Mouse (Mus musculus) T-helper 2 cell (primary cell): Measurements from ENCODE around the gene Rxra.

Experiments used
- in situ Hi-C: fragments of 300-600 bp; cut with MboI, MseI; formaldehyde crosslinking; loops from one replicate; pipeline ENCODE4 v1.15.1; 2025; ENCODE audit warnings: high pct_unique_total_duplicates

Gene Rxra

DNA sequence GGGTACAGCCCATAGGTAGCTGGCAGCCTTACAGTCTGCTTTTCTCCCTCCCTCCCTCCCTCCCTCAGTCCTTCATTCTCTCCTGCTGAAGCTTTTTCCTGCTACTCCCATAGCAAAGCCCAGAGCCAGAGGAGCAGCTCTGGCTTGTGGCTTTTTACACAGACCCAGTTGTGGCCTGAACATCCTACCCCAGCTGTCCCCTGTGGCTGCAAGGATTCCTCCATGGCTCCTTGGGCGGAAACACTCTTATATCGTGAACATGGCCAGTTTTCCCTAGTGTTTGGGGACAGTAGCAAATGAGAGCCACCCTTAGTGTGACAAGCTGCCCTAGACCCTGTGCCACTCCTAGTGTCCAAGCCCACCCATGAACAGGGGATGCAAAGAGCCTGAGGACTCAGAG lies 58.6 kb downstream of the Rxra start:
- in situ Hi-C loops: loop anchor here (10.0 kb wide), 1 partner anchor 1880 kb away; the partner anchor contains the start of gene Rapgef1

DNA sequence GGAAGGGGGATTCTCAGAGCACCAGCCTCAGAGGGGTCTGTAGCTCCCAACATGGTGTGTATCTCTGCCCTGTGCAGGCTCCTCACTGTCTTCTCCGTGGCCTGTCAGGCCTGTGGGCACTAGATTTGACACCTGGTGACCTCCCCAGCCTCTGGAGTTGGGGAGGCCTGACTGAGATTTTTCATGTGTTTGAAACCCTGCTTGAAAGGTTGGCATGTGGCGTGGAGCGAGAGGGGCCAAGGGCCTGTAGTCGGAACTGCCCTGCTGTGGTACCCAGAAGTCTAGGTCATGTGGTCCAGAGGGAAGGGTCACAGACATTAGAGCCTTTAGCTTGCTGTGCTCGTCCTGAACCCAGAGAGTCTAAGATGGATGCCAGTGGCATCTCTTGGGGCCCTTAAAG lies 60.6 kb downstream of the Rxra start:
- in situ Hi-C loops: loop anchor here (10.0 kb wide), 1 partner anchor 1878 kb away; the partner anchor contains the start of gene Rapgef1

DNA sequence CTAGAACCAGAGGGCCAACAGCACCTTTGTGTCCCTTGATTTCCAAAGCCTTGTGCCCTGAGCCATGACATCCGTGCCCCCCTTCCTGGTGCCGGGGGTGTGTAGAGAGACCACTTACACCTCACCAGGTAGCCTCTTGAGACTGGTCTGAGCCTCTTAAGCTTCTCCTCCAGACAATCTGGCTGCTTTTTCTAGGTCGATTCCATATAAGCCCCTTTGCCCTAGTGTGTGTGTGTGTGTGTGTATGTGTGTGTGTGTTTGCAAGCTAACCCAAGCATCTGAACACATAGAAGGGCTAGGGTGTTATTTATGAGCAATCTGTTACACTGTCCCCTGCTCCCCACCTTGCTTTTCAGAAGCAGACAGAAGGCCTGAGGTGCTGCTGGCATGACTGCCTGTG lies 62.2 kb downstream of the Rxra start:
- in situ Hi-C loops: loop anchor here (10.0 kb wide), 1 partner anchor 1876 kb away; the partner anchor contains the start of gene Rapgef1

DNA sequence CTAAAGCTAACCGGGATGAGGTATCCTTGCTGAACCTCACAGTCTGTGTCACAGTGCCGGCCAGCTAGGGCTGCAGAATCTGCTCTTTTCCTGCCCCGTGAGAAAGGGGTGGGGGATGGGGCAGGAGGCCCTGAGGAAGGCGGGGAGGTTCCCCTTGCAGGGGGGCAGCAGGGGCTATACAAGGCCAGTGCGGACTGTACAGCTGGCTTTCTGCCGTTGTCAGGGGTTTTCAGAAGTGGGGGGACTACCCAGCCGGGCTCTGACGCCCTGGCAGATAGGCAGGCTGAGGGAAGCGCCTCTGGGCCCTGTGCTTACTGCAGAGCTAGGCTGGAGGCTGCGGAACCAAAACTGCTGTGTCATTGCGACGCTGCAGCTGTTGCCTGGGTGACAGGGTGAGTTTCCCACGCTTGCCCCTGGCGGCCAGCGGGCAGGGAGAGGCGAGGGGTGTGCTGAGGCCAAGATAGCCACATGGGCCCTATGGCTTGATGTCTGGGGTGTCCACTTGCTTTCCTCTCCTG lies 63.9 kb downstream of the Rxra start:
- in situ Hi-C loops: no loop called here

DNA sequence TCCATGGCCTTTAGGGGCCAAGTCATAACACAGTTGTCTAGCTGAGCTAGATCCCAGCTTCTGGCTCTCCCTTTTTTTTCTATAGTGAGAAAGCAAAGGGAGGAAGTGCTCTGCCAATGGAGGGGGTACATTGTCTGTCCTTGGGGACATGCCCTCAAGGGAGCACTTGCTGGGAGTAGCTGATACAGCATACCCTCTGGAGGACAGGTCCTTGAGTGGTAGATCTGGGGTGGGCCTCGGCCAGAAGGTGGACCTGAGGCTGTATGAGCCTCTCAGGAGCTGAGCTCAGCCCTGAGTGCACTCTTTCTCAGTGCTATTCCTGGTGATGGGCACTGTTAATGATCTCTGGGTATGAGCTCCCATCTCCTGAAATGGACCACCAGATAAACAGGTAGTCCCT lies 66.9 kb downstream of the Rxra start:
- in situ Hi-C loops: no loop called here

DNA sequence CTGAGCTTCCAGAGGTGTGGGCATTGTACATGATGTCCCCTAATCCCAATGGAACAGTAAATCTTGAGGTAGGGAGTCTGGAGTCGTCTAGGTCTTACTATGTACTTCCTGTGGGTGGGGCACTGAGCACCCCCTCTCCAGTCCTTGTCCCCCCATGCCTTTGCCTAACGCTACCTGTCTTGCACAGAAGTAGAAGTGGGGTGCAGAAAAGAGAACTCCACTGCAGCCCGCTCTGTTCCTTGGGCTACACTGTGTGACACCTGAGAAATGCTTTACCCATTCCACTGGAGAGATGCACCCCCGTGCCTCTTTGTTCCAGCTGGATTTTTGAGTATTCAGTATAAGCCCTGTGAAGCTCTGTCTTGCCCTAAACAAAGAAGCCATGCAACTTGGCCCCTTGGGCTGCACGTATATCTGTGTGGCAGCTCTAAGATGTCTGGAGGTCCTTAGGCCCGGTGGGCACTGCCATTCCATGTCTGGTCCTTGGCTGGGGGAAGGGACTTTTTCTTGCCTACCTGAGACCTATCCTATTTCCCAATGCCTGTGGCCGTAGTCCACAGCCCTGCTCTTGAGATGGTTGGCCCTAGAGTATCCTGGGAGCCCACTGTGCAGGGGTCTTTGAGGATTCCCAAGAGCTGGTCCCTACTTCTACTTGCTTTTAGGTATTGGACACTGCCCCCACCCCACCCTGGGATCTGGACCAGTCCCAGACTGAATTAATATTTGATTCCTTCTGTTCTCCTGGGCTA lies 67.8 kb downstream of the Rxra start:
- in situ Hi-C loops: no loop called here

DNA sequence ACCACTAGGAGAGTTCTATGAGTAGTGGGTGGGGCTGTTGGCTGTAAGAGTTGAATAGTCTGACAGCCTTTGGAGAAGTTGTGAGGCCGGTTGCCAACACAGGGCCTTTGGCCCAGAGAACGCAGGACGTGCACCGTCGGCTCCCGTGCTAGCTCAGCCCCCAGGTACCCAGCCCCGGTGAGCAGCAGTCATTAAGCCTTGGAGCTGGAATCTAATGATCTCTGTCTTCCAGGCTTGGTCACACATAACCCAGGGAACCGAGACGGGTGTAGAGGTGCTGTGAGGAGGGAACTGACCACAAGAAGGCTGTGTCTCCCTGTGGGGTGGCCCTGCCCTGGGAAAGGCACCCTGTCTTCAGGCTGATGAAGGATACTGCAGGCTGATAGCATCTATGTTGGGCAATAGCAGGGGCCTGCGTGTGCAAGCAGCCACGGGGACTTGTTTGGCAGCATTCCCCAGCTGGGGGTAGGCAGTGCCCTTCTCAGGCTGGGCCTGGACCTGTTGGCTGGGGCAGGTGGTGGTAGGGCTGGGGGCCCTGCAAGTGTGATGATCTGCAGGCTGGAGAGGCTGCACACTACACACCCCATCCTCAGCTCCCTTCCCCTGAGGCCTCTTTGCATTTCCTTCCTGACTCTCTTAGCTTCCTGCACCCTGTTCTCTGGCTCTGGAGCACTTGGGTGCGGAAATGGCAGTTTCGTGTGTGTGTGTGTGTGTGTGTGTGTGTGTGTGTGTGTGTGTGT lies 68.5 kb downstream of the Rxra start:
- in situ Hi-C loops: no loop called here

DNA sequence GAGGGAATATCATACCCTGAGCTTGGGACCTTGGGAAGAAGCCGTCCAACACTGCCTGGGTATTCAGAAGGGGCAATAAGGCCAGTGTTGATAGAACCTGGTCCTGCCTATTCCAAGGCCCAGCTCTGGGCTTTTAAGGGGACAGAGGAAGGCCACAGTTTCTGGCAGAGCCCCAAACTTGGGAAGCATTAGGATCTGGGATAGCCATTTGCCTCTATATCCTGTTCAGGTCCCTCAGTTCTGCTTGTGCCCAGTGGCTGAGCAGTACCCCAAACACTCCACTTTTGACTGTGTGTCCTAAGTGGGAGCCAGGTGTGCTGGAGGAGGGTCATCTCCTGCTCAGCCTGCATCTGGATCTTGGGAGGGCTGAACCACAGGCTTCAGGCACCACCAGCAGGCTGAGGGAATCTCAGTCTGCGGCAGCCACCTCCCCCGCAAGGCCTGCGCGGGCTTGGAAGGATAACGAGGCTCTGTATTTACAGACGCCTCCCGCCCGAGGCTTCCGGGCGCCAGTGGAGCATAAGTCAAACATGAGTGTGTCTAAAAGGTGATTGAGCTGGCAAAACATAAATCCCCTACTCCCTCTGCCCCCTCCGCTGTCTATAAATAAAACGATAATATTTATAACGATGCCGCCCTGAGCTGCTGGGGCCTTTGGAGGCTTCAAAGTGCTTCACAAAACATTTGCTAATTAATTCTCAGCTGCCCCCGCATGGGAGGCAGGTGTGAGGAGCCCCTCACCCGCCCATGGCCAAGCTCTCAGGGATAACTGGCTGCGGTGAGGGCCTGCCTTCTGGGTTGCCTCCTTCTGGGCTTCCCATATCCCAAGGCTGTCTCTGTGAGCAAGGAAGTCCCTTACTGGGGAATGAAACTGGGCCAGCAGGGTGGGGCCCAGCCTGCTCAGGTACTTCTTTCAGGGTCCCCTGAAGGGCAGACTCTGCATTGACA lies 69.7 kb downstream of the Rxra start:
- in situ Hi-C loops: no loop called here

DNA sequence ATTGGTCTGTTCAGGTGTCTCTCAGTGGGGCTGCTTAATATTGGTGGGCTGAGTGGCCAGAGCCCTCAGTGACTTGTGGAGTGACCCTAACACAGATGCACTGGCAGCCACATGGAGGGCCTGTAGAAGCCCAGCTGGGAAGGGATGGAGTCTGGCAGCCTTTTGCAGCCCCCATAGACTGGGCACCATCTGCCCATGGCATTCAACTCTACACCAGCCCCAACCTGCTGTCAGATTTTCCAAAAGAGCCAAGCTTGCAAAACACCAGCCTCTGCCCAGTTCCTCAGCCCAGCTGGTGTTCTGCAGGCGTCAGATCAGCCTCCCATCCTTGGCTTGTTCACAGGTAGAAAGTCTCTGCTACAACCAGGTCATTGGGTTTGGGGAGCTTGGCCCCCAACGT lies 70.6 kb downstream of the Rxra start:
- in situ Hi-C loops: no loop called here

DNA sequence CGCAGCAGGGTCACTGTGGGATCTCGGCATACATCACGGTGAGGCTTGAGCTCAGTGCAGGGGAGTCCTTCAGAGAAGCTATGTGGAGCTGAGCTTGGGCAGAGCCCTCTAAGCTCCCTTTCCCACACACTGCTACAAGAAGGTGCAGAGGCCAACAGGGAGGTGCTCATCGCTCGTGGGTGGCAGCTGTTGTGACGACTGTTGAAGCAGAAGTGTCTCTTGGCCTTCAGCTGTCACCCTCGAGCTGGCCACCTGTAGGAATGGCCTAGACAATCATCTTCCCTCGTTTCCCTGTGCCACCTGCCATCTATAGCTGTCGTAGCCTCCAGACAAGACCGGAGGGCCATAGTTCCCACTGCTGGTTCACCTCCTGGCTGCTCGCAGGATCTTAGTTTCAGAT lies 72.7 kb downstream of the Rxra start:
- in situ Hi-C loops: no loop called here

DNA sequence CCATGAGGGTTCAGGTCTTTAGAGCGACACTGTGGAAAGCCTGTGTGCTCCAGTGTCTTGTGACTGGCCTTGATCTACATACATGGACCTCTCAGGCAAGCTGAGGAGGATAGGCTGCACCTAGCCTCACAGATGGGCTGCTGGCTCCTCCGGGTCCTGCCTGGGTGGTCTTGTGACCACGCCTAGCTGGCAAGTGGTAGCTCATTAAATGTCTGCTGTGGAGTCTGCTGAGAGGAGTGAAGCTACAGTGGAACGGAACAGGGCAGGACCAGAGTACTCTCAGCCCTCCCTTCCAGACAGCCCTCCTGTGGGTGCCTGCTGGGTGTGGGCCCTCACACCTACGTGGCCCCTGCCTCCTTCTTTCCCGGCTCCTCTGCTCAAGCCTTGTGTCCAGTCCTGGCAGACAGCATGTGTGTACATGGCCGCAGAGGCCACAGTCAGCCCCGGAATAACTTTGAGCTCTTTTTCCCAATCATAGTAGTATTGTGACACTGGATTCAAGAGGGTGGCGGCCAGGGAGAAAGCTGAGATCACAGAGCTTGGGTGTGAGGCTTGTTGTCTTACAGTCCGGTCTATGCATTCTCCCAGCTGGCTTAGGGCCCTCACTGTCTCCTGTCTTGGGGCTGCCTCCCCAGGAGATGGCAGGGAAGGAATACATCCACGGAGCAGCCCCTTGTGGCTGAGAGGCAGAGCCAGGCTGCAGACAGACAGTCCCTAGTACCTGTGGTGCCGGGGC lies 74.3 kb downstream of the Rxra start:
- in situ Hi-C loops: no loop called here

DNA sequence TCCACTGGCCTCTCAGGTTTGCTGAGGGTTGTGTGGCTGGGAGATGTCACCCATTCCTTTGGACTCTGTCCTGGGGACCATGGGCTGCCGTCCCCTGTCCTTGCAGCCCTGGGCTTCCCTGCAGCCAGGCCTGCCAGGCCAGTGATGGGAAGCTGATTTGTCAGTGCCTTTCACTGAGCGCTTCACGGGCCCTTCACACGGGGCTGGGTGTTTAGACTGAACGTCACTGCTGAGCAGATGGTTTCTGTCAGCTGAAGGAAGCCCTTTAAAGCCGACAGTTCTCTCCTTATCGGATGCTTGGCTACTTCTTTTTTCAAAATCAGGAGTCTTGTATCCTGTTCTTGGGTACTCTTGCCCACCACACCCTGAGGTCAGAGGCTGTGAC lies 74.9 kb downstream of the Rxra start:
- in situ Hi-C loops: no loop called here

DNA sequence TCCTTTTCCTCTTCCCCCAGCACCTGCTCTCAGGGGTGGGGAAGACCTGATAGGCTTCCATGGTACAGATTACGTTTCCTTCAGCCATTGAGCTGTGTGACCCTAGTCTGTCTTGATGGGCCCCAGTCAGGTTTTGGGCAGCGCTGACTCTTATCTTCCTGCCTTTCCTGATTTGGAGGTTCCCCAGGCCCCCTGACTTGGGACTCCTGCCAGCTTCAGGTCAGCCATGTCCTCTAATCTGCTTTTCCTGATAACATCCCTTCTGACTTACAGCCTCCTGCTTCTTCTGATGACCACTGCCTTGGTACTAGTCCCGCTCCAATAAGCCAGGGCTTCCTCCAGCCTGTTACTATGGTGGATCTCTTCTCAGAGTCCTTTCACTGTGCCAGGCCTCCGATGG lies 75.6 kb downstream of the Rxra start:
- in situ Hi-C loops: no loop called here

DNA sequence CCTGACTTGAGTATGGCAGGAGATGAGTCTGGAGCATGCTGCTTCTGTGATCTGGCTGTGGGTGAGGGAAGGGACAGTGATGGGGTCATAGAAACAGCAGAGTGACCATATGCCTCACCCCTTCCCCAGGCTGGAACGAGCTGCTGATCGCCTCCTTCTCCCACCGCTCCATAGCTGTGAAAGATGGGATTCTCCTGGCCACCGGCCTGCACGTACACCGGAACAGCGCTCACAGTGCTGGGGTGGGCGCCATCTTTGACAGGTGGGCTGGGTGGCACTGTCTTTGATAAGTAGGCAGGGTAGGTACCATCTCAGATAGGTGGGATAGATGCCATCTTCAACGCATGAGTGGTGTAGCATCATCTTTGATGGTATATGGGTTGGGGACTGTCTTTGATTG lies 77.9 kb downstream of the Rxra start:
- in situ Hi-C loops: no loop called here

DNA sequence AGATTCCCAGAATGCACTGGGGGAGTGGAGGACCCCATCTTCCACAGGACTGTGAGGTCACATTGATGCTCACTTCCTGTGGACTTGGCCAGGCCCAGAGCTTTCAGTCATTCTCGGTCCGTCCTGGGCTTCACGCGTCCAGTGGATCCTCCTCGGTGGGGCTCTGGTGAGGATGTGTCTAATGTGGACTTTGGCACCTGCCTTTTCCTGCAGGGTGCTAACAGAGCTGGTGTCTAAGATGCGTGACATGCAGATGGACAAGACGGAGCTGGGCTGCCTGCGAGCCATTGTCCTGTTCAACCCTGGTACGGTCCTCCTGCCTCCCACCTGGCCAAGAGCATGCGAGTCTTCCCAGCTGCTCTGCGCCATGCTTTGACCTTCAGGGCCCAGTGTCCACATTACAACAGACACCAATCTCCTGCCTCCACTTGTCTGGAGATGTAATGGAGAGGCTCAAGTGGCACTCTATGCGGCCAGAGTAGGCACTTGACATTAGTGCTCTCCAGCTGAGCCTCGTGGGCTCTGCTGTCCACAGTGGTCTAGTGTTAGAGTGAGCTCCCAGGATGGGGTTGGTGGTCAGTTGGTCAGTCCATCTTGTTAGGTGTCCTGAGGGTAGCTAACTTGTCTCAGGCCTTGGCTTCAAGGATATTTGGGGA lies 79.9 kb downstream of the Rxra start:
- in situ Hi-C loops: no loop called here

DNA sequence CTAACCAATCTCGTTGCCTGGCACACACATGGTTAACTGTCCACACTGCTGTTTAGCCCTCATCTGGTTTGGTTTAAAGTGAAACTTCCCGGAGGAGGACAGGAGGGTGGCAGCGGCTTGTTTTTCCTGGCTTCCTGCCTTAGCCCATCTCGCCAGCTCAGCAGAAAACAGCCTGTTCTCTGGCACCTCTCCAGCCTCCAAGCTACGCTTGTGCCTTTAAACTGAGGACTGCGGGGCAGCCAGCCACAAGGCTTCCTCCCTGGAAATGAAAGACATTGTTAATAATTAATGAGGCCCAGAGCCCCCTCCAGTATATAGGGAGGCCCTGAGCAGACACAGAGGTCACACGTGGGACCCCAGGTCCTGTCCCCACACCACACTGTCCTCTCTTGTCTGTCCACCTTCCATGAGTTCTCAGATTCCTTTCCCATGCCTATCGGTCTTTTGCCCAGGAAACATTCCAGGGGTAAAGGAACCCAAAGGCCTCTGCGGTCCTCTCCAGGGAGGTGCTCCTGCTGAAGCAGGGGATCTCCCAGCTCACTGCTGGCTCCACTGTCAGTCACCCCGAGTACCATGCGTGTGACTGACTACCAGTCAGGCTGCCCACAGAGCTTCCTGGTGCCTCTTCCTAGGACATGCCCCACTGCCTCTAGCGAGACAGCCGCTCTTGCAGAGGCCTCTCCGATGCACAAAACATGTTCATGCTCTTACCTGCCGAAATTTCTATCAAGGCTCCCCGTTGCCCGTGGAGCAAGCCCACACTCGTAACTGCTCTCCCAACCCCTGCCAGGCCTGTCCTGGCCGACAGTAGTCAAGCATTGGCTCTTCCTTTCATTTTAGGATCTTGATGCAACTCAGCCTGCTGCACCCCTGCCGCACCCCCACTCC lies 82.4 kb downstream of the Rxra start:
- in situ Hi-C loops: no loop called here

DNA sequence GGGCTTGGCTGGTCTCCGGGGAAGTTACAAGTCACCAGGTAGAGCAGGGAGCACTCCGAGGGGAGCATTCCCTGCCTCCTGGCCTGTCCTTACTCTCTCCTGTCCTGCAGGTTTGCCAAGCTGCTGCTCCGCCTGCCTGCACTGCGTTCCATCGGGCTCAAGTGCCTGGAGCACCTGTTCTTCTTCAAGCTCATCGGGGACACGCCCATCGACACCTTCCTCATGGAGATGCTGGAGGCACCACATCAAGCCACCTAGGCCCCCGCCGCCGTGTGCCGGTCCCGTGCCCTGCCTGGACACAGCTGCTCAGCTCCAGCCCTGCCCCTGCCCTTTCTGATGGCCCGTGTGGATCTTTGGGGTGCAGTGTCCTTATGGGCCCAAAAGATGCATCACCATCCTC lies 83.2 kb downstream of the Rxra start:
- in situ Hi-C loops: no loop called here

DNA sequence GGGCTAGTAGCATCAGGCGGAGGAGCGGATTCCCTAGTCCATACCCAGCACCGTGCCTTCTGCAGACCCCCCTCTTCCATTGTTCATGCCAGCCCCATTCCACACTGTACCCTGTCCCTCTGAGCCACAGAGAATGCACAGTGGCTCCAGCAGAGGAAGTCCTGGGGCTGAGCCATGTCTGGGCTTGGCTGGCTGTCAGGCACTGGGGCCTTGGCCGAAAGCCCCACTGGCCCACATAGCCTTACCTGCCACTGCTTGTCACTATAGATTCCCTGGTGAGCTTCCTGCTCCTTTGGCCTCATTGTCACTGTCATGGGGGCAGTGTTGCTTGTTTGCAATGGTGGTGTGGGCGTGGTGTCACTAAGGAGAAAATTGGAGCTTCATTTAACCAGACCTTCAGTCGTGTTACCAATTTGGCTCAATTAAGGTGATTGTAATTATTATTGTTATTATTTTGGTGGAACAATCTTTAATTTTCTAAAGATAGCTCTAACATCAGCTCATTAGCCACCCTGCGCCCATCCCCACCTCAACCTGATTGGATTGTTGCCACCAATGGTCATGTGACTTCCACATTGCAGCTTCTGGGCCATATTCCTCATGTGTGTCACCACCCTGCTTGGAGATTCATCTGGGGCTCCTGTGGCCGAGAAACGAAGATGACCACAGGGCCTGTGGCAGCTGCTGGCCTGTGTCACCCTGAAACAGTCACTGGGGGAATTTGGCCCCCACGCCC lies 85.2 kb downstream of the Rxra start:
- in situ Hi-C loops: loop anchor here (10.0 kb wide), 1 partner anchor 487 kb away; no protein-coding TSS in a partner anchor

DNA sequence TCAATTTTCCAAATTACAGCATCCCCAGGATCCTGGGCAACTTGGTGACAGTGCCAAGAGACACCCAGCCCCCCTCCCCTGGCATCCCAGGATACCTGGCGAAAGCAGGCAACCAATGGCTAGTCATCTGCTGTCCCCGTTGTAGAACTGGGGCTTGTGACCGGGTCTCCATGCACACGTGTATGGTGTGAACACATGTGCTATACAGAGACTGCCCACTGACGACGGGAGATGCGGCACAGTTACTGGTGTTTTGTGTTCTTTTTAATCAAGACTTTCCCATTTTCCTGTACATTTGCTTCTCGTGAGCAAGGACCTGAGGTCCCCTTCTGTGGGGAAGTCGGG lies 85.7 kb downstream of the Rxra start:
- in situ Hi-C loops: loop anchor here (10.0 kb wide), 1 partner anchor 487 kb away; no protein-coding TSS in a partner anchor
